Mouse (Mus musculus): ENCODE measurements around the gene Macf1.
"Not testable (repeated sequence)": the region's sequence is repeated elsewhere in the genome, so short reads cannot be mapped to it uniquely, and the experiment has no call there.

The Macf1 gene

DNA sequence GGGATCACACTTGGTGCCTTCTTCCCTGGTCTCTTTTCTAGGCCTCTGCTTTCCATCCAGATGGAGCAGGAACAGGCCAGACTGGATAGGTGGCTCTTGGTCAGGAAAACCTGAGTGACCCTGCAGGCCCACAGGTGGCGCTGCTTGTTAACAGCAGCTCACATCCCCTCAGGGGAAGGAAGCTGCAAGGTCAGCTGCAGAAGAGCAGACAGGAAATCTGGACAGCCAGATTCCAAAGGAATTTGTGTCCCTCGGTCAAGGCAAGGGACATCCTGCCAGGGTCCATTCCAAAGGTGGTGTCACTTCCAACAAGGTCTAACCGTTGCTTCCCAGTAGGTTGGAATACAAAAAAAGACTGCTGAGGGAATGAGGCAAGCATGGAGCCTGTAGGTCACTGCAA is 50.8 kb downstream of the Macf1 start:
- DNase-seq, result peak; percentile 89 to 94

DNA sequence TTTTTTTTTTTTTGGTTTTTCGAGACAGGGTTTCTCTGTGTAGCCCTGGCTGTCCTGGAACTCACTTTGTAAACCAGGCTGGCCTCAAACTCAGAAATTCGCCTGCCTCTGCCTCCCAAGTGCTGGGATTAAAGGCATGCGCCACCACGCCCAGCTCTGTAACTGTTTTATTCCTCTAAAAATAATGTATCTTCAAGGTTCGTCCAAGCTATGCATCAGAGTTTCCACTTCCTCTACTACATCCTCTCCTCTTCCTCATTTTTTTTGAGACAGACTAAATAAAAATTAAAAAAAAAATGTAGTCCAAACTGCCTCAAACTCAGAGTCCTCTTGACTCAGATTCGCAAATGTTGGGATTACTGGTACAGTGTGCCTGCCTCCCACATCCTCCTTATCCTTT is 52.0 kb downstream of the Macf1 start:
- not testable (repeated sequence) for DNase-seq

DNA sequence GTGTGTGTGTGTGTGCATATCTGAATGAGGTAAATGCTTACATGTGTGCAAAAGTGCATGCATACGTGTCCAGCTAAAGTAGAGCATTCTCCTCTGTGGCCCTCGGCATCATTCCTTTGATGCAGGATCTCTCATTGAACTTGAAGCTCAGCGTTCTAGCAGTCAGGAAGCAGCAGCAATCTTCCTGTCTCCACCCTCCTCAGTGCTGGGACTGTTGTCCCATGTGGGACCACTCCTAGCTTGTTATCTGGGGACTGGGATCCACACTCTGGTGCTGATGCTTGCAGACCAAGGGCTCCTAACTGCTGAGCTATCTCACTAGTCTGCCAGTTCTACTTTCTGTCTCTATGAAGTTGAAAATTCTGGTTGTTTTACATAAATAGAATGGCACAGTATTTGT is 52.5 kb downstream of the Macf1 start:
- peak in 1 of 2 experiments; percentile 46 for DNase-seq

DNA sequence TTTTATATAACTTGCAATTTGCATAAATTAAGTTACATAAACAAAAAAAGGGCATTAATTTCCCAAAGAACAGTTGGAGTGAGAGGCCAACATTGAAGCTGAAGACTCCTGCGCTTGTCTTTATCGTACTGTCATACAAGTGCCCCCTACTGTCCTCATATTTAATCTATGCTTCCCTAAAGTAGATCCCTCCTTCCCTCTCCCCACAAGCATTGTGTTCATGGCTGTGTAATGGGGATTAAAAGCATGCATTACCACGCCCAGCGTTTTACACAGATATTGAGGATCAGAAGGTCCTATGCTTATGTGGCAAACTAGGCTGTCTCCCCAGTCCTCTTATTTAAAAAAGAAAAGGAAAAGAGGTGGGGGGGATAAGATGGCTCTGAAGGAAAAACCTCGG is 56.5 kb downstream of the Macf1 start:
- DNase-seq, result no peak

DNA sequence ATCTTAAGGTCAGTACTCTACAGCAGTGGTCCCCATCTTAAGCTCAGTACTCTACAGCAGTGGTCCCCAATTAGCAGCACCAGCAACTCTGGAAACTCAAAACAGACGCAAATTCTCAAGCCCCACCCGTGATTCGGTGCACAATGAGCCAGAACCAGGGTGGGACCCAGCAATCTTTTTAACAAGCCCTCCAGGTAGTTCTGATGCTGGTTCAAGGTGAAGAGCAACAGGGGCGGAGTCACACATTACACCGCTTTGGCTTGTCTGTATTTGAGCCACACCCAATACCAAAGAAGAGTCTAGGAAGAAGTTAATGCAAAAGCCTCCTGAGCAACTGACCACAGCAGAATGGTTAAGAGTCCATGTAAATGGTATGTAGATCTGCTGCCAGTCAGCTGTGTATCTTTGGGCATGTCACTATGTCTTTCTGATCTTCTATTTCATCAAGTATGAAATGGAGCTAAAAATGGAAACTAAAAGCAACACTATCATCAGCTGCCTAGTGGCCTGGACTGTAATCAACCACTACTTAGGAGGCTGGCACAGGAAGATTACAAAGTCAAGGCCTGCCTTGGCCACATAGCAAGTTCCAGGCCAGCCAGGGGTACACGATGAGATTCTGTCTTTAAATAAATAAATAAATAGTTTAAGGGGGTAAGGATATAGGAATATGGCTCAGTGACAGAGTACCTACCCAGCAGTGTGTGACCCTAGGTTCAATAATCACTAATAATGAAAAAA is 58.7 kb downstream of the Macf1 start:
- no peak for DNase-seq

DNA sequence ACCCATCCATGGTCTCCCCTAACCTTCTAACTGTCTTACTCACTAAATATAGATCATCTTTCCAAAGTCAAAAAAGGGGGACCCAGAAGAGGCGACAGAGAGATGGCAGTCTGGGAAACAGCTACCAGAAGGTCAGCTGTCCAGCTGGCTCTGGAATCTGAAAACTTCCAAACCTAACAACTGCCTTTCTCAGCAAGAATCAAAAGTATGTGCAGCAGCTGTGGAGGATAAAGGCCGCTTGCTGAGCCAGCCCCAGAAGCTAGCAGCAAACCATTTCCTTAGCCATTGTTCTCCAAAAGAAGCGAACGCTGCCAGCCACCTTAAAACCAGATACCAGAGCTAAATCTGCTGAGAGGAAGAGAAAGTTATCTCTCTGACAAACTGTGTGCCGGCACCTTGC is 59.7 kb downstream of the Macf1 start:
- peak; percentile 55 to 62 for DNase-seq

DNA sequence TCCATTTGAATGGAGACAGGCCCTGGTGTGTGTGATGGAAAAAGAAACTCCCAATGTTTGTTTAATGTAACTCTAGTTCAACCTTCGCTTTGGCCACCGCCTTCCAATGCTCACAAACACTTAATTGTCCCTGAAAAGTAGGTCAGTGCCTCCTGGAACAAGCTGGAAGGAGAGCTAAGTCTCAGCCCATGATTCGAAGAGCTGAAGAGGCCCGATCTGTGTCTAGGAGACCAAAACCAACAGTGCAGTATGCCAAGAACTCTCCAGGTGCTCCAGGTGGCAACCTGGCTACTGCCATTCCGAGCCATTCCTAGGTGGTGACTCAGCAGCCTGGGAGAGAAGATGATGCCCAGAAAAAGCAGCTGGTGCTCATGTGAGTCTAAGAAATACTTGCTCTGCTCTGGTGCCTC is 60.4 kb downstream of the Macf1 start:
- peak; percentile 35 to 59 for DNase-seq

DNA sequence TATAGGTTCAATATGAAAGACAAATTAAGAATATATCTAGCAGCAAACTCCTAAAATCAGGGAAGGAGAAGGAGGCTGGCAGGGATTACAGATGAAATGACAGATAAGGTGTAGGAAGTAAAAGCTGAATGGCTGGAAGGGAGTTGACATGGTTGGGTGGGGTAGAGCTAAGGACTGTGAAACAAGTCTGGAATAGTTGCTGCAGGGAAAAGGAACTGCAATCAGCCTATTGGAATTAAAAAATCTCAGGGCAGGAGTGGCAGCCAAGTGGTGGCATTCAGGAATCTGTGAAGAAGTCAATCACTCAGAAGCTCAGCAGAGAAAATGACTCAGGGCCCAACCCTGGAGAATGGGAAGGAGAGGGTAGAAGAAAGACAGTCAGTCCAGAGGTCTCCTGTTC is 62.4 kb downstream of the Macf1 start:
- no peak for DNase-seq

DNA sequence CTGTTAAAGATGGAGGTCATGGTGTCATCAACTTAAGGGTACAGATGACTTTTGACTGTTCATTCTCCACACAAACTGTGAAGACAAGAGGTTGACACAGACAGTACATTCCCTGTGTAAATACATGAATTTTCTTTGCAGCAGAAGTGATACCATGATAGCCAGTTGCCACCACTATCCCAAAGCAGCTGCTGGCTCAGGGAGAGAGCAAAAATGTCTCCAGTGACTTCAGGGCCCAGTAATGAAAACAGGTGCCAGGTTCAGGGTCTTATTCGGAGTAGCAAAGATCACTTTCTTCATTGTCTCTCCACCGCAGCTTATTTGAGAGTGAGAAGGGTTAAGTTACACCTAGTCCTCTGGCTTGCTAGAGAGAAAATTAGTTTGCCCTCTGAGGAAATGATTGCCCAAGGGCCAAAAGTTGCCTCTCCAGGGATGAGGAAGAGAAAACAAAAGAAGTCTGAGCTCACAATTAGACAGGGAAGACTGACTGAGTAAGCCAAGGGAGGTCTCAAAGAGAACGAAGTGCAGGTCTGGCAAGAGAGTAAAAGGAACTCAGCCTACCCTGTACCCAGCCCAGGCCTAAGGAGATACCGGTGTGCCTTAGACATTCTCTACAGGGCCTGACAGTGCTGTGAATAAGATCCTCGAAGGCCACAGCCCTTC is 66.3 kb downstream of the Macf1 start:
- no peak for DNase-seq

DNA sequence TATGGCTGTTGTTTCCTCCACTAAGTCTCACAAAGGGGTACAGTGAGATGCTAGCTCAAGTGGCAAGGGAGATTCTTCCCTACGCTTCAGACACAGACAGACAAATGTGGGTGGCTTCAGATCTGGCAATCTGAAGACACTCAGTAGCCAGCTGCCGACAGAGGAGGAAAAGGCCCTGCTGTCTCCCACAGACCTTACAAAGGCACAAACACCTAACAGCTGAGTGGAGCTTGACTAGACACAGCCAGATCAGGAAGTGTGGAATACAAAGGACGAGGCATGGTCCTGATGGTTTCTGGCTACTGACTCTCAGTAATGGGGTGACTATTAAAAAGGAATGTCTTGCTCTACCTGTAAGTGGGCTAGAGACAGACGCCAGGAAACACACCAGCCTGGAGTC is 67.2 kb downstream of the Macf1 start:
- no peak for DNase-seq

DNA sequence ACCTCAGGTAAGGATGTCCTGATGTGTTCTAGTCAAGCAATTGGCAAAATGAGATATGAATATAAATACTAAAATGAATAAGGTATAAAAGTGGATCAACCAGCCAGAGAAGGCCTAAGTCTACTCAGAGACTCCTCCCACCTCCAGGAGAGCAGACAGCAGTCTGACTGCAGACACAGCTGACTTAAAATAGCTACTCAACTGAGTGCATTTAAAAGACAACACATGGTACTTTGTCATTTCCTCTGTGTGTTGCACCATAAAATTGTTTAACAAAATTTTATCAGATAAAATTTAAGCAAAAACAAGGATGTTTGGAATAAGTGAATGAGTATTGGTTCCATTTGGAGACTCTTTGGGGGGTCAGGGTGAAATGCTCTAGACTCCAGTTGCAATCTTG is 67.7 kb downstream of the Macf1 start:
- peak in 1 of 2 experiments; percentile 50 for DNase-seq

DNA sequence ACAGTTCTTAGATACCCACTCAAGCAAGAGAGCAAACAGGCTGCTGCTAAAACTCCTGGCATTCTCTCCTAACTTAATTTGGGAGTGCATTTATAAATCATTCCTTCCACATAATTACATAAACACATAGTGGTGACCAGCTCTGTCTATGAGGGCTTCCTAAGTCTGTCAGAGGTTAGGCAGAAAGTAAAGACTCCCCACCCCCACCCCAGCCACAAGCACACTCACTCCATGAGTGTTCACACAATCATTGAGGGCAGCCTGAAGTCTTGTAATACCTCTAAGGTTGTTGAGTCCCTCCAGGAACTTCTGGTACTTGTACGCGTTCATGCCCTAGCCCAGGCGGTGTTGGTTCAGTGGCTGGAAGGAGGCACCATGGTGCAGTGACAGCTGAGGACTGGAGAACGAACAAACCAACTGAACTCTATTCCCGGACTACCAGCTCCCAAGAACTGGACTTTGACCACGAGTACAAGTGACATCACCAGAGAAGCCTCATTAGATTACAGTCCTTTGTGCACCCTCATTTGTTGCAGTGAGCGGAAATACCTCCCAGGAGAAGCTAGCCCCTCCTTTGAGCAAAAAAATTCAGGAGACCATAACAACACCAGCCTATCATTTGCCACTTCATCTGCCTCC is 70.7 kb downstream of the Macf1 start:
- DNase-seq, result peak; percentile 65 to 77

DNA sequence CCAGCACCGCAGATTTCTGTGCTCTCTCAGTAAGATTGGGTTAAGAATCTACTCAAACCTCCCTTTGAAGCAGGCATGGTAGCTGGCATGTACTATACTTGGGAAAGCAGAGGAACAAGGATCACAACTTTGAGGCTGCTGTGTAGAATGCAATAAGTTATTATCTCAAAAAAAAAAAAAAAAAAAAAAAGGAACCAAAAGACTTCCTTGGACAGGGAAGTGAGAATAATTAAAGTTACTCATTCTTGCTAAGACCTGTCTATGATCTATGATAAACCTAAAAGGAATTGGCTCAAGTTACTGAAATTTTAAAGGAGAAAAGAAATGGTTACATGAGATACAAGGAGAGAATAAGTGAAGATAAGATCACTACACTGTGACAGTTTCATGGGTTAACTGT is 72.2 kb downstream of the Macf1 start:
- DNase-seq, result no peak

DNA sequence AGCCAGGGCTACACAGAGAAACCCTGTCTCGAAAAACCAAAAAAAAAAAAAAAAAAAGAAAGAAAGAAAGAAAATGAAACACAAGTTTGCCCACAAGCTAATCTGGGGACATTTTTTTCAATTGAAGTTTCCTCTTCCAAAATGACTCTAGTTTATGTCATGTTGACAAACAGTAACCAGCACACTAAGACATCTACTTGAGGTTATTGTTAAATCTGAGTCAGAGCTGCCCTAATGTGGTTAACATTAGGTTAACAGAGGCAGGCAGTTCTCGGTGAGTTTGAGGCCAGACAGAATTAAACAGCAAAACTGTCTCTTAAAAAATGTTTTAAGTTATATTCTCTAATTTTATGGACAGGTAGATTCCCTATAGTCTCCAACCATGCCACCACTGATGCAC is 72.9 kb downstream of the Macf1 start:
- no peak for DNase-seq

DNA sequence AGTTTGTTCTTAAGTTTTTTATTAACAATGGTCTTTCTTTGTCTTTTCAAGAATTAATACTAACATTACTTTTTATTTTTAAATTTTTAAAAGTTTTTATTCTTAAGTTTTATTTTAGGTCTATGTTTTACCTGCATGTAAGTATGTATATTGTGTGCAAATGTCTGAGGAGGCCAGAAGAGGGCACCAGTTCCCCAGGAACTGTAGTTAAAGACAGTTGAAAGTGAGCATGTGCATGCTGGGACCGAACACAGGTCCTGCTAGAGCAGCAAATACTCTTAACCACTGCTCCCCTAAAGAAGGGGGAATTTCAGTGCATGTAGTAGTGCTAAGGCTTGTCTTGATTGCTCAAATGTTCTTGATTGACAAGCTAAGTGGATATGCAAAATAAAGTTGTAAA is 77.0 kb downstream of the Macf1 start:
- DNase-seq, result no peak

DNA sequence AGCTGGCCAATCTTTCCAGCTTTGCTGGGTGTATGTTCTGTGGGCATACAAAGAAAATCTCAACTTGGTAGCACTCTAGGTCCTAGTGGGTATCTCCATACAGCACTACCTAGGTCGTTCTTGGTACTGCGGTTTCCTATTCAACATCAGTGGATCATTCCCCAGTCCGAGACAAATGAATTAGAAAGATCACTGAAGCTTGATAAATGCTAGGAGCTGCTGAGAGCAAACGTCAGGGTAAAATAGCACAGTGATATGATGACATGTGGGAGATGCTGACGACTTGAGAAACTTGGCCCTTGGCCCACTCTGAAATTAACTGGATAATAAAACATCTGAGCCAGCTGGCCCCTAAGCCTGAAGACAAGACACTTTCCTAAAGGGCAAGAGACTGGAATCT is 78.2 kb downstream of the Macf1 start:
- DNase-seq, result no peak

DNA sequence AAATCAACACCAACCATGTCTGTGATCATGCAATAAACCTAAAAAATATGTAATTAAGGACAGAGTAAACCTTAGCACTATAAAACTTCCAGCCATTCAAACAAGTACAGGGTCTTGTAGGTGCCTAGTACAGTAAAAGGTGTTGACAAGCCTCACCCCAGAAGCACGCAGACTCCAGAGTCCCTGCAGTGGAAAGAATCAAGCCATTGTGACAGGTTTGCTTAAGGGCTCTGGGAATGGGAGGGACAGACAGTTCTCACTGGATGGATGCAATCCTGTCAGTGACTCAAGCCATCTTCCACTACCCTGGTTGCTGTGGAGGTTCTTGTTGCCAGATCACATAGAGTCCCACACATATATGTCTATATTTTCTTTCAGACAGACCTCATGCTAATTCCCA is 78.9 kb downstream of the Macf1 start:
- DNase-seq, result no peak

DNA sequence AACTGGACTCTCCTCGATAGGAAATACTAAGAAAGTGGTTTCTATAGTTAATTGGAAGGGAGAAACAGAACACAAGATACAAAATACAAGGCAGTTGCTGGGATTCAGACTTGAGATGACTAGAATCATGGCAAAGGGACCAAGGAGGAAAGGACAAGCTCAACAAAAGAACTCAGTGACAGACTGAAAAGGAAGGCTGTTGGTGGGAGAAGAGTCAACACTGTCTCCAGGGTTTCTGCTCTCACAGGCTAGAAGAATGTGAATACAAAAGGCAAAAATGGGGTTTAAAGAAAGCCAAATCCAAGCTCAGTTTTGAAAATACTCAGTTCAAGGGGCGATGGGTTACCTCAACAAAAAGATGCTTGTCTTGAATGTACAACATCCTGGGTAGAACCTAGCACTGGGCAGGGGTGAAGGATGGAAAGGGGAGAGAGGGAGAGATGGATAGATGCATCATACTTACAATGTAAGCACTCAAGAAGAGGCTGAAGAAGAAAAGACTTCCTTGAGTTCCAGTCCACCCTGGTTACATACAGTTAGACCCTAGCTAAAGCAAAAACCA is 81.4 kb downstream of the Macf1 start:
- DNase-seq, result no peak

DNA sequence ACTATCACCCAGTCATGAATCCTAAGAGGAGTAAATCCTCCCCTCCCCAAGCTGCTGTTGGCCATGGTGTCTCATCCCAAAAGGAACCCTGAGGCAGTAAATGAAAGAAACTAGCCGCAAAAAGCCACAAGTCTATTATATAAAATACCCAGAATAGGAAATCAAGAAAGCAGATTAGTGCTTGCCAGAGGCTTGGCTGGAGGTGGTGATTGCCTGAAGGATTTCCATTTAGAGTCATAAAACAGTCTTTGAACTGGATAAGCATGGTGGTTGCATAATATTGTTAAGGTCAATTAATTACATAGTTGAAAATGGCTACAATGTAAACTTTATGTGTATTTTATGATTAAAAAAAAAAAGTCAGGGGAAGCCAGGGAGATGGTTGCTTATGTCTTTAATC is 83.1 kb downstream of the Macf1 start:
- DNase-seq, result no peak

DNA sequence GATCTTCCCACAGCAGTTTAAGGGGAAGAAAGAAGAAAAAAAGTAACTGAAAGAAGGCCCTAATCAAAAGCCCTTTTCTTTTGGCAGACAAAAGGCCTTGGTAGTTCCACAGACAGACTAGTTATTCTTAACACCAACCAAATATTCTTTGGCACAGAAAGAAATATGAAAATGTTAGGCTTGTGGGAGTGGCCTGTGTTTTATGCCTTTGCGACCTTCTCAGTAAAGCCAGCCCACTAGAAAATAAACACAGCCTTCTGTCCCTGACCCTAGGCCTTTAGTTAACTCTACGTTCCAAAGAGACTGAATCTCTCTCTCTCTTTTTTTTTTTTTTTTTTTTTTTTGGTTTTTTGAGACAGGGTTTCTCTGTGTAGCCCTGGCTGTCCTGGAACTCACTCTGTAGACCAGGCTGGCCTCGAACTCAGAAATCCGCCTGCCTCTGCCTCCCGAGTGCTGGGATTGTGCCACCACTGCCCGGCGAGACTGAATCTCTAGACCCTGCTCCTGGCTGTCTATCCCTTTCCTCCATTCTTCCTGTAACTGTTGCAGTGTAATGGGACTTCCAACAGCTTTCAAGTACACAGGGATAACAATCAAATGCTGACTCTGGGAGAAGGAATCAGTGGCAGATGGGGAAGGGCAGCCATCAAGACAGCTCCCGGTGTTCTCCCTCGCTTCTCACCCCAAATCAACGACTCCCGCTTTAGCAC is 85.5 kb downstream of the Macf1 start:
- no peak for DNase-seq

DNA sequence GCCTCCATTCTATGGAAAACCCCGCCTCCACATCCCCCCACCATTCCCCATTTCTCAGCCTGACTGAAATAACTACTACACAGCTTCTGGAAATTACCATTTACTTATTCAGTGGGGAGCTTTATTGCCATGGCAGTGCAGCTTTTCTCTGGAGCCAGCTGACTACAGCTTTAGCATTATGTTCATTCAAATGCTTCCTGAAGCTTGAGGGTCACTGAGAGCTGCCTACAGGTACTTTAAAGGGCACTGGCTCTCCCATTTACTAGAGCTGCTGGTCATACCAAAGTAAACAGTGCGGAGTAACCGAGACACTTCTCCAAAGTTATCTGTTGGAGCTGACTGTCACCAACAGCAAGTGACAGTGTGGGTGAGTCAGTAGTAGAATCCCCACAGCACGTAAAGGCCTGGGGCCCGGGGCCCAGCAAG is 89.8 kb downstream of the Macf1 start:
- no peak for DNase-seq

DNA sequence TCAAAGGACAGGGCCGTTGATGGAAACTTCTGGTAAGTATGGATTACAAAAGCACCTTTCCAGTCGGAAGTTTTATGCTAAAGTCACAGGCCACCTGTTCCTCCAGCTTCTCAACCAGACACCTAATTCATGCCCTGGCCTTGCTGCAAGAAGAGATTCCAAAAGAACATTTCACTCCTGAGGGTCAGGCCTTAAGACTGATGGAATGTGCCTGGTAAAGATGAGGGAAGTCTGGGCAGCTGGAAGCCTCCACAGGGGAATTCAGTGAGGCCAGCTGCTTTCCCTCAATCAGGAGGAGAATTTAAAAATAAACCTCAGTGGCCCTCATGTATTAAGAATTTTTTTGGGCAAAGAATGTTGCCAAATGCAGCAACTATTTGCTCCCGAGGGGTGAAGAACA is 90.5 kb downstream of the Macf1 start:
- DNase-seq, result no peak

DNA sequence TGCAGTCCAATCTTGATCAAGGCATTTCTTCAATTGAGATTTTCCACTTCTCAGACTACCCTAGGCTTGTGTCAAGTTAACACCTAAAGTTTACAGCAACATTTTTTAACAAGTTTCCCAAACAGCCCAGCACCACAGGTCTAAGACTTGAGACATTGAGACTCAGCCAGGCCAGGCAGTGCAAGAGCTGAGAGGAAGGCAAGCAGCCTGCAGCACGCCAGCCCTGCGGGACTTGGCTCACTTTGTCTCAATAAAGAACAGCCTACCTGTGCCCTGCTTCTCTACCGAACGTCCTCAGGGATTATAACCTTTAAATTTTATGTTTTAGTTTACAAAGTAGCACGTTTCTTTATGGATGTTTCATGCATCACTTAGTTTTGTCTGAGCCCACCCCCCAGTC is 92.1 kb downstream of the Macf1 start:
- DNase-seq, result no peak
